Mouse (Mus musculus) frontal cortex, adult 2 months (tissue): ENCODE measurements at regions not wholly inside any gene's neighbourhood (a gene's known extent, or its start where the extent isn't known, plus 50 kb on each side); places are given as distances from the start of the nearest gene placed in this dataset.
A peak's percentile ranks its signal among the peaks of the same experiment; 100 is the strongest.
"Not testable (repeated sequence)": the region's sequence is repeated elsewhere in the genome, so short reads cannot be mapped to it uniquely, and the experiment has no call there.

ENCODE experiments used
- DNase-seq, 2 experiments: peaks; one replicate each; pipeline ENCODE4 v3.0.0; 2022; ENCODE audit warnings: low spot score in 1 of 2; ENCODE audit errors: extremely low spot score in 1 of 2

- peak in 1 of 2 experiments; percentile 31 for DNase-seq
Observed at GRCm38 (mm10) chr13:113486368-113486955, 131.9 kb downstream of the Snx18 start.

GRCm38 (mm10) chr13:113485511-113485910 lies 132.9 kb downstream of the Snx18 start:
- DNase-seq, result no peak

- DNase-seq, result no peak
Observed at GRCm38 (mm10) chr13:113484159-113484762, 134.1 kb downstream of the Snx18 start.

GRCm38 (mm10) chr13:113482911-113483310 lies 135.5 kb downstream of the Snx18 start:
- DNase-seq, result peak in 1 of 2 experiments; percentile 29

GRCm38 (mm10) chr13:113477901-113478510 lies 140.4 kb downstream of the Snx18 start:
- DNase-seq, result no peak

- peak in 1 of 2 experiments; percentile 32 for DNase-seq
Observed at GRCm38 (mm10) chr13:113470822-113471557, 147.4 kb downstream of the Snx18 start.

GRCm38 (mm10) chr13:113464190-113465064 lies 153.9 kb downstream of the Snx18 start:
- DNase-seq, result peak in 1 of 2 experiments; percentile 20

- DNase-seq, result no peak
Observed at GRCm38 (mm10) chr13:113463420-113463819, 154.9 kb downstream of the Snx18 start.

- no peak for DNase-seq
Observed at GRCm38 (mm10) chr13:113454490-113455295, 161.7 kb downstream of the BC067074 start.

- no peak for DNase-seq
Observed at GRCm38 (mm10) chr13:113448378-113448777, 155.4 kb downstream of the BC067074 start.

- no peak for DNase-seq
Observed at GRCm38 (mm10) chr13:113446226-113446625, 153.3 kb downstream of the BC067074 start.

GRCm38 (mm10) chr13:113444481-113444880 lies 151.5 kb downstream of the BC067074 start:
- not testable (repeated sequence) for DNase-seq

- no peak for DNase-seq
Observed at GRCm38 (mm10) chr13:113443078-113443477, 150.1 kb downstream of the BC067074 start.

- no peak for DNase-seq
Observed at GRCm38 (mm10) chr13:113442169-113442568, 149.2 kb downstream of the BC067074 start.

- no peak for DNase-seq
Observed at GRCm38 (mm10) chr13:113440137-113440536, 147.2 kb downstream of the BC067074 start.

- no peak for DNase-seq
Observed at GRCm38 (mm10) chr13:113439516-113439915, 146.6 kb downstream of the BC067074 start.

- no peak for DNase-seq
Observed at GRCm38 (mm10) chr13:113438872-113439271, 145.9 kb downstream of the BC067074 start.

GRCm38 (mm10) chr13:113436288-113436687 lies 143.3 kb downstream of the BC067074 start:
- no peak for DNase-seq

- no peak for DNase-seq
Observed at GRCm38 (mm10) chr13:113435117-113435516, 142.2 kb downstream of the BC067074 start.
